Mouse (Mus musculus) skeletal muscle tissue, adult 2 months (tissue): ENCODE results near the gene Pbx4.

ENCODE experiments used
- DNase-seq: peaks from one replicate; pipeline ENCODE4 v3.0.0-alpha.2; 2012; ENCODE audit warnings: low read depth, low spot score

Gene Pbx4

DNA sequence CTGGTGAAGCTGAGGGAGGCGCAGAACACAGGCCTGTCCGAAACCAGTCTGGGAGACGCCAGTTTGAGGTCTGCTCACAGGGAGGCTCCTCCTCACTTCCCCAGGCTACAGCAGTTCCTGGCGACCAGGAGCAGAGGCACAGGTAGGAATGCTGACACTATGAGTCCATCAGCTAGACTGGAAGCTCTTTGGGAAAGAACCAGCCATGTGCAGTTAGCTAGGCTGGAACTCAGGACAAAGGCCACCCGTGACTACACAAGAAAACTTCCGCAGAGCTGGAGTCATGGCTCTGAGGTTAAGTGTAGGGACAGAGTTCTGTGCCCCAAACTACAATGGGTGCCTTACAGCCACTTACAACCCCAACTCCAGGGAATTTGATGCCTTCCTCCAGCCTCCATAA, 65.6 kb downstream of the Pbx4 start:
- DNase-seq = no peak

DNA sequence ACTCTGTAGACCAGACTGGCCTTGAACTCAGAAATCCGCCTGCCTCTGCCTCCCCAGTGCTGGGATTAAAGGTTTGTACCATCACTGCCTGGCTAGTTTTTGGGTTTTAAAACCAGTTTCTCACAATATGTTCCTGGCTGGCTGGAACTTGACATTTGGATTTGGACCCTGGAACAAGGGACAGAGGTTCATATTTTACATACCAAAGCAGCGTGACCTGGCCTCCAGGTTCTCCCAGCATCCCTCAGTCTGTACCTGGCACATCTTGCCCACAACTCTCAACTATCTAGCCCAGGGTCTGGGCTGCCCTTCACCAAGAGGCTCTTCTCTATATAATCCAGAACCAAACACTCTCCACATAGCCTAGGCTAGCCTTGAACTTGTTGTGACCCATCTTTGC, 67.6 kb downstream of the Pbx4 start:
- no peak for DNase-seq

DNA sequence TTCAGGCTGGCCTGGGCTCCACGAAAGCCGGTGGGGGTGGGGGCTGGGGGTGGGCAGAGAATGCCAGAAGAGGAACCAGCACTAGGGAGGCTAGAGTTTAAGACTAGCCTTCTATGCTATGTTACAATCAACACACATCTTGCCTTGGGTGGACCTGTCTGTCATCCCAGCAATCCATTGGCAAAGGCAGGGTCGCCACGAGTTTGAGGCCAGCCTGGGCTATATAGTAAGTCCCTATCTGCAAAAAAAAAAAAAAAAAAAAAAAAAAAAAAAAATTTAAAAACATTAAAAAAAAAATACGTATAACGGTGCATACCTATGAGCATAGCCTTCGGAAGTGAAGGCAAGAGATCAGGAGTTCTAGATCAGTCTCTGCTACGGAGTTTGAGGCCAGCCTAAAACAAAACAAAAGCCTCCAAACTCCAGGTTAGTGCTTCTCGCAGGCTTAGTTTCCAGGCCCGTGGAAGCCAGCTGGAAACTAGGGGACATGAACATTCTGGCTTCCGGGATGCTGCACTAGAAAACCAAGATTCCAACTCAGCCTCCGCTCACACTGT, 68.7 kb downstream of the Pbx4 start:
- no peak for DNase-seq

DNA sequence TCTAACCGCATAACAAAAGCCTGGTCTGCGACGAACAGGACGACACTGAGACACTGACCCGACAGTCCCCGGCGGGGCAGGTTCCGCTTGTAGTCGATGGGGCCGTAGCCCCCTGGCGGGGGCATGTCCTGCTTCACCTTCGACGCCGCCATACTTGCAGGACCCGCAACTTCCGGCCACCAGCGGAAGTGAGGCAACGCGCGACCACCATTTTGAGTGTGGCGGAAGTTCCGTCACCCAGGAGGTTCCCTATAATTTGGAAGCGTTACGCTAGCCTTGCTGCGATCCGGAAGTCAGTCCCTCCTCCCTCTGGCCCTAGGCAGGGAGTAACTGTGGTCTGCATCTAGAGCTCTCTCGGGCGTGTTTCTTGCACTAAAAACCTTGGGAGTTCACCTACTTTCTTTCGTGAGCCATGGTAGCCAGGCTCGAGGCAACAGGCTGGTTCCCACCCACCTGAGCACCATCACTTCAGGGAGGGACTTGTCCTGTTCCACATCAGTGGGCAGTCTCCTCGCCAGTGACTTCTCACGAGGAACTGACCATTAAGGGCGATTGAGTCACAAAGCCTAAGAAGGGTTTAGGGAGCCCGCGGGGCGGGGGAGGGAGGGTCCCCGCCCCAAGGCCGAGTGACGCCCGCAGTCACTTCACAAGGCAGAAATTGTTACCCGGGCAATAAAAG, 69.3 kb downstream of the Pbx4 start:
- peak; percentile 95 for DNase-seq

DNA sequence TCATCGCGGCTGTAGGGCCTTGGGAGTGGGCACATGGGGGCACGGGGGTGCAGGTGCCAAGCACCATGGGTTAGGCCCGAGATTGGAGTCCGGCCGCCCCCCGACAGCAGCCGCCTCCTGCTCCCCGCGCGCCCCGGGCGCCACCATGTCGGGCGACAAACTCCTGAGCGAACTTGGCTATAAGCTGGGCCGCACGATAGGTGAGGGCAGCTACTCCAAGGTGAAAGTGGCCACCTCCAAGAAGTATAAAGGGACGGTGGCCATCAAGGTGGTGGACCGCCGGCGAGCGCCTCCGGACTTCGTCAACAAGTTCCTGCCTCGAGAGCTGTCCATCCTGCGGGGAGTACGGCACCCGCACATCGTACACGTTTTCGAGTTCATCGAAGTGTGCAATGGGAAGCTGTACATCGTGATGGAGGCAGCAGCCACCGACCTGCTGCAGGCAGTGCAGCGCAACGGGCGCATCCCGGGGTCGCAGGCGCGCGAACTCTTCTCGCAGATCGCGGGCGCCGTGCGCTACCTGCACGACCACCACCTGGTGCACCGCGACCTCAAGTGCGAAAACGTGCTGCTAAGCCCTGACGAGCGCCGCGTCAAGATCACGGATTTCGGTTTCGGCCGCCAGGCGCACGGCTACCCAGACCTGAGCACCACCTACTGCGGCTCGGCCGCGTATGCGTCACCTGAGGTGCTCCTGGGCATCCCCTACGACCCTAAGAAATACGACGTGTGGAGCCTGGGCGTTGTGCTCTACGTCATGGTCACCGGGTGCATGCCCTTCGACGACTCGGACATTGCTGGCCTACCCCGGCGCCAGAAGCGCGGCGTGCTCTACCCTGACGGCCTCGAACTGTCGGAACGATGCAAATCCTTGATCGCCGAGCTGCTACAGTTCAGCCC, 70.1 kb downstream of the Pbx4 start, which contains the start of the genes Tssk6, Ndufa13 and Yjefn3:
Gene Tssk6 (plus strand): TSS at position 22 of the 900 bp plus-strand sequence.
Gene Ndufa13 (minus strand): TSS at position 396 of the 900 bp plus-strand sequence.
Gene Yjefn3 (minus strand): TSS at position 550 of the 900 bp plus-strand sequence.
- no peak for DNase-seq

DNA sequence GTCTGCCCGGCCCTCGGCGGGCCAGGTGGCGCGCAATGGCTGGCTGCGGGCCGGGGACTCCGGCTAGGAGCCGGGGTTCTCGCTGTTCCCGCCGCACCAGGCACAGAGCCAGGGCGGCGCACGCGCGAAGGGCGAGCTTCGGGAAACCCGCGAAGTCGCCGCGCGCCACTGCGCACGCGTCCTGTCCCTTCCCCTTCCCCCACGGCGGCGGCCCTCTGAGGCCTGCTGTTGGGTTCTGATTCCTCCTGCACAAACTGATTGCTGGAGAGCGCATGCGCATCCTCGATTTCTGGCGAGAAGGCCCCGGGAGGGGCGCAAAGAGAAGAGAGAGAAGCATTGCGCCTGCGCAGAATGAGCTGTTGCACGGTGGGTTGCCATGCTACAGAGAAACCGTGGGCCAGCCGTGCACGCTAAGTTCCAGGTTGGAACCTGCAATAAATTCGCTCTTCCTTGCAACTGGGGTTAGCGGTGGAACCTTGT, 70.8 kb downstream of the Pbx4 start:
- DNase-seq = peak; percentile 100

DNA sequence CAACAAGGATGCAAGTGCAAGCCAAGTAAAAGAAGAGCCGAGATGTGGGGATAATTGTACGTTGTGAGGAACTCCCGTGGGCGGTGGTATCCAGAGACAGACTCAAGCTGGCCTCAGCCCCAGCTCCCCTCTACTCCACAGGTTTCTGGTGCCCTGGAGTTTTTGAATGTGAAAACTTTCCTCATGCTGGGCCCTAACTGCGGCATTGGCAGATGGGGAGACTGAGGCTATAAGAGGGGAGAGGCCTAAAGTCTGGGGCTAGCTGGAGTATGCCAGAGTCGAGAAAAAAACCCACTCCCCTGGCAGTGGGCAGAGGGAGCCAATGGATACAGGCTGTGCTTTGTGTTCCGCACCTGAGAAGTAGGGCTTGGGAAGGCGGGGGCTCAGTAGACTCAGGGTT, 71.8 kb downstream of the Pbx4 start:
- no peak for DNase-seq

DNA sequence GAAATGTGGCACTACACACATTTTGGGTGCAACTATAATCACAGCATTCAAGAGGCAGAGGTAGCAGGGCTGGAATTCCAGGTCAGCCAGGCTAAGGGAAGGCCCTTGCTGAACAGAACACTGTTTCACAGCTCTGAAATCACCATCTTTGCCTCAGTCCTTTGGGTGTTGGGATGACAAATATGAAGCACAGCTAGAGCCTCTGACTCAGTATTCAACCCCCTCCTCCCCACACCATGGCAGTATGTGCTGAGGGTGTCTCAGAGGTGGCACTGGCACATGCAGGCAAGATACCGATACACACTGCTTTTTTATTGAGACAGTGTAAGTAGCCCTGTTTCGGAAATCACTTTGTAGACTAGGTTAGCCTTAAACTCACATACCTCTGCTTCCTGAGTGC, 74.0 kb downstream of the Pbx4 start:
- no peak for DNase-seq

DNA sequence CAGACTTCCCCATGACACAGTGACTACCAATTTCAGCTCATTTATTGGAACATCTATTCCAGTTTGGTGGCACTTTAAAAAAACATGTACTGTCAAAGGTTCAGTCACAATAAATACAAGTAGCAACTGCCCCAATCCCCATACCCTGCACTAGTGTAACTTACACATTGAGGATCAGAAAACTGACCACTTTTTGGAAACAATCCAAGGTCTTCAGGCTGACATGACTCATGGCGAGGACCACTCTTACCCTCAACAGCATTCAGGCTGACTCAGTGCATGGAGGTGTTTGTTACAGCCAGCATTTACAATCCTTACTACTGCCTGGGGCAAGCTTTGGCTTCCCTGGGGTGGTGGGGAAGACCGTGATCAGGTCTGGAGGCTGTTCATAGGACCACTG, 74.8 kb downstream of the Pbx4 start:
- no peak for DNase-seq

DNA sequence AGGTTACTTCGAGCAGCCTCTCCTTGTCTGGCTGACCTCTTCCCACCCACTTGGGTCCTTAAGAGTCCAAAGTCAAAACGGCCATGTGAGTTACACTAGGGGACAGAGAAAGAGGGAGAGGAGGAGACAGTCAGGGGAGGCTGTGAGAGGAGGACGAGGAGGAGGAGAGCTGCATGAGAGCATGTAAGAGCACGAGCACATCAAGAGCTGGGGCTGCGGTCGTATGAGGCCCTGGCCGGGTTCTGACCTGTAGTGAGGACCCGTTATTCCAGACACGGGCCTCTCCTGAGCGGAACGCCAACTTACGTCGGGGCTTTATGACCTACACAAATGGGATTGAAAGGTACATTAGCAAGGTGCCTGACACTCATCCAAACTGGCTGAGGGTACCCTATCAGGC, 79.6 kb downstream of the Pbx4 start:
- DNase-seq = no peak

DNA sequence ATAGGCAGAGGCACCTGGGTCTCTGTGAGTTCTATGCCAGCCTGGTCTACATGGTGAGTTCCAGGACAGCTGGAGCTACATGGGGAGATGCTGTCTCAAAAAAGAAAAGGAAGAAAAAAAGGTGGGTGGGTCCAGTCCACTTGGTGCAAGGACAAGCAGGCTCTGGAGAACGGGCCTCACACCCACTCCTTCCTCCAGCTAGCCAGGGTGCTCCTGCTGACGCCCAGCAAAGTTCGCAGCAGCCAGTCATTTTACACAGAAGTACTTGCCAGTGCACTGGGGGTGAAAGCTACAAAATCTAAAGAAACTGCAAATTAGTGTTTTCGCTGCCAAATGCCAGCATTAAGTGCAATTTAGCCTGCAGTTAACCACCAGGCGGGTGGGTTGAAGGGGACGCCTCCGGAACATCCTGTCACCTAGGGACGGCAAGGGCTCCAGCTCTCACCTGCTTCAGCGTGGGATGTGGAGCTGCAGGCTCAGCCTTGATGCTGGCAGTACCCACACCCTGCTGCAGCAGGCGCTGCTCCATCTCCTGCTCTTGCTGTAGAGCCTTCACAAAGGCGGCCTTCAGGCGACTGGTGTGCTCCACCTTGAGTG, 80.3 kb downstream of the Pbx4 start:
- no peak for DNase-seq

DNA sequence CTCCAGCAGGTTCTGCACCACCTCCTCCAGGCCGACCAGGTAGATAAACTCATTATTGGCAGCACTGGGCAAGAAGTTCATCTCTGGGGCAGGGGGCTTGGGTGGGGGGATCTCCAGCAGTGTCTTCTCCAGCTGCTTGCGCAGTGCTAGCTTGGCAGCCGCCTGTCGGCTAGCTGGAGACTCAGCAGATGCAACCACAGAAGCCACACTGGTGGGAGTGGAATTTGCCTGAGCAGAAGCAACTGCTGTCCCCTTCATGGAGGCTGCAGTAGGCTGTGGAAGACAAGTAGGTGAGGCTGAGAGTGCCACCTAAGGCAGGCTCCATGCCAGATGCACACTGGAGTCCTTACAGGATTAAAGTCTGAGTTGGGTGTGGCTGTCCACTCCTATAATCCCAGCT, 82.2 kb downstream of the Pbx4 start:
- no peak for DNase-seq

DNA sequence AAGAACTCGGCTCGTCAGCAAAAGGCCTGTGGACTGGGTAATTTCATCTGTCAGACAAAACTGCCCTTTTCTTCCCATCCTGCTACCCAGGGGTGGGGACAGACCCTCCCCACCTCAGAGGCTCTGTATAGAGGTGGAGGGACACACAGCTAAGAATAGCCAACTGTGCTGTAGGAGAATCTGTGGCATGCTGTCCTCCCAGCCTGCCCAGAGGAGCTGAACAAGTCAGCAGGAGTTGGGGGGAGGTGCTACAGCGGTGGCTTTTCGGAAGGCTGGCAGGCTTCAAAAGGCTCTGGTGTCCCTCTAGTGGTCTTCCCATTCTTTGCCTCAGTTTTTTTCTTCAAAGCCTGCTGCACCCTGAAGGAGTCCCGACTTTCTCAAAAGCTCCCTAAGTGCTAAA, 83.5 kb downstream of the Pbx4 start:
- DNase-seq = peak; percentile 61

DNA sequence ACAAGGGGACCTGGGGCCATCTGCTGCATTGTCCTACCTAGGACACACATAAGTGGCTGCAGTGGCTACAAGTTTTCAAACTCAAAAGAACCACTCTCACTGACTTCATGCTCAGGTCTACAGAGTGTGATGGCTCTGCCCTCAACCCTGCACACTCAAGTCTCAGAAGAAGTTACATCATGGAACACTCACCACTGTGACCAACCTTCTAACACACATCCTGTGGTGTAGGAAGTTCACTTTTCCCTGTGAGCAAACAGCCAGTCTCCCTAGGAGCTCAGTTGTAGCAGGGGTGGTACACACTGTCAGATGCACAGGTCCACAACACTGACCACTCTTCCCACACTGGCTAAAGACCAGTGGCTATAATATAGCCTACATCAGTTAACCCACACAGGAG, 86.2 kb downstream of the Pbx4 start:
- DNase-seq = no peak

DNA sequence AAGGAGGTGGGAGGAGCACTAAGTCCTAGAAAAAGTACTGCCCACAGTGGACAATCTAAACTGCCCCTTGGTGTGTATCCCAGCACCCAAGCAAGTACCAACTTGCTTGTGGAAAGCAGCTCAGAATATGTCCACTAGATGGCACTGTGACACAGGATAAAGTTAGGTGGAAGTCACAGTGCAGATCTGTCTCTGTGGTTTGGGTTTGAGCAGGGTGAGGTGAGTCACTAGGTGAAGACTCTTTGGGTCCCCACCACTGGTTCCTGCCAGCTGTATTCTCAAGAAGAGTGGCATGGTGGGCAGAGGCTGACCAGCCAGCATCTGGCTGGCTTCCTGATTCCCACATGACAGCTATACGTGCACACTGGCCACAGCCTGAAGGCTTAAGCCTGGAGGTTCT, 86.7 kb downstream of the Pbx4 start:
- peak; percentile 88 for DNase-seq

DNA sequence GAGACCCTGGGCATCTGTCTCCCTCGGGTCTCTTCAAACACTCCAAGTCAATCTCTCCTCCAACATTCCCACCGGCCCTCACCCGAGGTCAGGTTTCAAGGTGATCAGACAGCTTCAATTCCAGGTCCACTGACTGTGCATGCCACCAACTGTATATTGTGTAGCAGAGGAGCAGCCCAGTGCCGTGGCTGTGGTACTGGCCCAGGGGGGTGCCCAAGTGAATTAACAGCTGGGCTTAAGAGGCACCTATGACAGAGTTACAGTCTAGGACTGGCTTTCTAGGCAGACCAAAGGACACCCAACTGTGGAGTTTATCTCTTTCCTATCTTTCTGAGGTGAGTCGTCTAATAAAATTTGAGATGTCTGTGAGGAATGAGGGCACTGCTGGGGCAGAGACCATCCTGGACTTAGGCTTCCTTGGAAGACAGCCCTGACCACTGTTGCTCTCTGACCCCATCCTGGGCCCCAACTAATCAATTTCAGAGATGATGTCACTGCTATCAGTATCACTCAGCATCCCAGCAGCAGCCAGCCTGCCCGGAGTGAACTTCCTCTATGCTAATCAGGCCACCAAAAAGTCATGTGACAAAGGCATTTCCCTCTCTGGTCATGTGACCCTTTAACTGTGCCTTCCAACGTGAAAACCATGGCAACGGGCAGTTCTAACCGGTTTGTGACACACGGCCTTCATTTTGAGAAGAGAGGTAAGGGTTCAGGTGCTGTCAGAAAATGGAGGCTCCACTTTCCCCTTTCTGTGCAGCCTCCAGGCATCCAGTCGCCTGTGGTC, 87.8 kb downstream of the Pbx4 start:
- peak; percentile 68 for DNase-seq

DNA sequence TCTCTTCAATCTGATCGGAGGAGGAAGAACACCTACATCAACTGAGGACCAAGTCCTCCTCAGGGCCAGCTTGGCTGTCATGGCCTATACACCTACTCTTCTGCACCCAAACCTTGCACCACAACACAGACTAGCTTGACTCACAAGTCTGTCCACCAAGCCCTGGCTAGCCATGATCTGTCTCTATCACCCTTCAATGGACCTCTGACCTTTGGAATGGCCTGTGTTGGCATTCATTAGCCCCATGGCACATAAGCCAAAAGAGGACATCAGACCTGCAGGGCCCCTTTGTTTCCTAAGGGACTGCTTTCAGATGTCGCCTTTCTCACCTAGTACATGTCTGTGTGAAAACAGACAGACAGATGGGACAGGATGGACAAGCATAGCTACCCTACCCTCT, 88.8 kb downstream of the Pbx4 start:
- DNase-seq = no peak
